Mouse (Mus musculus): ENCODE measurements at regions not wholly inside any gene's neighbourhood (a gene's known extent, or its start where the extent isn't known, plus 50 kb on each side); places are given as distances from the start of the nearest gene placed in this dataset.

DNA sequence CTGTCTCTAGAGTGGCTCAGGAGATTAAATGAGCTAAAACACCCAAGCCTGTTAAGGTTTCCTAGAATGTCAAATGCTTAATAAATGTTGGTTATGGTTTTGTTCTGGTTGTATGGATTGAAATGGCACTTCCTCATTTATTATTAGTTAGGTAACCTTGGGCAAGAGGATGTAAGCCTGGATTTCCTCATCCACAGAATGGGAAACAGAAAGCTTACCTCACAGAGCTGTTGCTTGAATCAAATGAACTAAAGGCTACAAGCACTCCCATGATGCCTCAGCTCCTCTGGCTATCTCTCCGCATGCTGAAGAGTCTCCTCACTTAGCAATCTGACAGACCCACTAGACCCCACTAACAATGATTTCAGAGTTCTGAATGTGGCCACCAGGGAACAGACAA lies 82.8 kb upstream of the Pcgf5 start:
- TF ChIP-seq POLR2A (IDR thresholded peaks at IDR 0.05; ENCODE audit: insufficient read length, low read depth) (no peak), USF1 (IDR thresholded peaks at IDR 0.05; ENCODE audit: low read depth) (no peak), SRF (IDR thresholded peaks at IDR 0.05; ENCODE audit: control insufficient read depth, insufficient read length, low read depth) (no peak), TCF12 (IDR thresholded peaks at IDR 0.05; ENCODE audit: insufficient read depth, poor library complexity, severe bottlenecking) (no peak), REST (IDR thresholded peaks at IDR 0.05; ENCODE audit: insufficient read depth, insufficient read length) (no peak), MAX (IDR thresholded peaks at IDR 0.05; ENCODE audit: low read depth) (no peak), E2F4 (IDR thresholded peaks at IDR 0.05; ENCODE audit: insufficient read depth) (no peak)
